Mouse (Mus musculus) cerebellum, postnatal 4 days (tissue): ENCODE results near the gene Klra3.
"Not testable (repeated sequence)": the region's sequence is repeated elsewhere in the genome, so short reads cannot be mapped to it uniquely, and the experiment has no call there.

Experiments
- DNase-seq, 2 experiments: peaks; one replicate each; pipeline ENCODE4 v3.0.0; 2022; ENCODE audit warnings: low spot score in 2 of 2, mixed read lengths in 1 of 2

Gene Klra3

DNA sequence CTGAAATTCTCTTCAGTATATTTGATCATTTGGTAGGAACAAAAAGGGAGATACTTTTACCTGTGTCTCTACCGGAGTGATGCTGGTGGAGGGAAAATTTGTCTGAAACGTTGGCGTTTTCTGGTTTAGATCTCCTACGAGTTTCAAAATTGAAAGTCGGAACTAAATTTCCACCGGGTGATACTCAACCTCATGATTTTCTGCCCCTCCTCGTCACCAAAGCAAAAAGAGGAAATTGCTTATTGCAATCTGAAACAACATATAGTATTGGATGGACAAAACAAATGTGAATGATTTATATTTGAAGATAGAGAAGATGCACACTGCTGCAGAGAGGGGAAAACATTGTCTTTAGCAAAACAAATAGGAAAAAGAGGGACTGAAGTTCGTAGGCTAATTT lies at the start of gene Klra3:
TSS of gene Klra3 (minus strand) at position 164 of the 400 bp plus-strand sequence.
- DNase-seq: no peak

GRCm38 (mm10) chr6:130386750-130387149 lies 49.4 kb upstream of the Klra3 start, which contains the start of gene Klra1:
Gene Klra1, minus strand, starts transcription at chr6:130386874.
- no peak for DNase-seq

DNA sequence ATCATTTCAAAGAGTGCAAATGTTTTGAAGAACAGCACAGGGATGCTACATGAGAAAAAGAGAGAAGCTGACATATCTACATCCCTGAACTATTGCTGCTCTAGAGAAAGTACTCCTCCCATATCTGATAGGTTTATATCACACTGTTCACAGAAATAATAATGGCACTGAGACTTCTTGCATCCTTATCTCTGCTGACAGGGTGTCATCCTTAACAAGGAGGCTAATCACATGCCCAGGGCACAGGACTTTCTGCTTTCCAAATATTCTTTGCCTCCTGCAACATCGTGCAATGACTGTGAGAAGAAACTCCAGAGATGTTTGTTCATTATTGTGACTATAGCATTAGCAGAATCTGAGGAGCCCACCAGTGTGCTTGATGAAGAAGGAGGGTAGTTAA lies 48.4 kb upstream of the Klra3 start:
- no peak for DNase-seq

GRCm38 (mm10) chr6:130382375-130382774 lies 45.0 kb upstream of the Klra3 start:
- DNase-seq: no peak

DNA sequence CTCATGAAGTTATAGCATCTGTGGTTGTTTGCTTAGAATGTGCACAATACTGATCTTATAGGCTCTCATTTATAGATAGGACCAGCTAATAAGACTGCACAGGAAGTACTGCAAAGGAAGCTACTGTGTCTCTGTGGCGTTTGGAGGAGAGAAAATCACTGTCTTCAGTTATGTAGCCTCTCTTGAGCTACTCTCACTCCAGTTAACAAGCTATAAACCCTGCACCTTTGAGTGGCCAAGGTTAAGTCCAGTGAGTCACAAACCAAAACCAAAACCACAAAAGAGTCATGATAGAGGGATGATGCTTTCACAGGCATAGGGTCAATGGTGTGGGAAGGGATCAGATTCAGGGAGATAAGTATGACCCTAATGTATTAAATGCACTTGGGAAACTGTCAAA lies 8.0 kb upstream of the Klra3 start:
- DNase-seq: not testable (repeated sequence)

DNA sequence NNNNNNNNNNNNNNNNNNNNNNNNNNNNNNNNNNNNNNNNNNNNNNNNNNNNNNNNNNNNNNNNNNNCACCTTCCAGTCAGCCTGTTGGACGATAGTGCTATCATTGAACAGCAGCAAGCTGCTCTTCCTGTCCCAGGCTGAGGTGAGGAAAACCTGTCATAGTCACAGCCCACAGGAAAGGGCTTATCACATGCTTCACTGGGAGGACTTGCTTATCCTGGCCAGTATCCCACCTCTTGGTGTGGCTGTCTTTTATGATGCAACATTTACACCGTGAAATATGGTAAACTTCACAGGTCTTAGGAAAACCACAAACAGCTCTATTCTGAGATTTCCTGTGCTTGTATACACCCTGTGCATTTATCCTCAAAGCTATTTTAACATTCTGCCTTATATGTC lies 4.6 kb upstream of the Klra3 start:
- not testable (repeated sequence) for DNase-seq

GRCm38 (mm10) chr6:130287984-130288649 lies 49.3 kb downstream of the Klra3 start:
- no peak for DNase-seq

DNA sequence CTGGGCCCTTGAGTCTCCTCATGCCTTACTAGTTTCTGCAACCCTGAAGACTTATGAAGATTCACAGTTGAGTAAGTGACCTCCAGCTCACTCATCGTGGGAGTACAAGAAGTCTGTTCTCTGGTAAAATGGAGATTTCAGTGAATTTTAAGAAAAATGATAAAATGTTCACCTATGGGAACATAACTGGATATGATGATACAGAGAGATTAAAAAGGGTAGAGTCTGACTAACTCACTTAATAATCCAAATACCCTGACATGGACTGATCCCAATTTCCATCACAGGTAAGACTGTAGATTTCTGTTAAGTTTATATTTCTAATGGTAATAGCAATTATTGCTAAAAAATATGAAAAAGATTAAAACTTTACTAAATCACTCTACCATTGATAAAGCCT lies 55.5 kb downstream of the Klra3 start, which contains the start of gene Klra10:
TSS of gene Klra10 (minus strand) at position 101 of the 400 bp plus-strand sequence.
- not testable (repeated sequence) for DNase-seq
